Mouse (Mus musculus): ENCODE results near the gene Nsrp1. TPM values are rescaled to one million over a fixed set of nuclear protein-coding genes. Genes with fewer than 3 reads are reported as not detected.

Gene Nsrp1
- total RNA-seq, 2 experiments from 2014 or later = 17.3 to 18.4 TPM

- intact Hi-C loops (cut with DNase I) = loop anchor here (2.0 kb wide), 1 partner anchor 75 kb away; no protein-coding TSS in a partner anchor
- no peak for DNase-seq
Measured at GRCm38 (mm10) chr11:76995966-76996672, 82.1 kb downstream of the Nsrp1 start.

Small RNA genes within 50 kb of the gene (microRNA-seq; reads per million reads assigned to microRNA genes)
- gene Mir423 = 1,335 to 2,288 reads per million in 2 experiments

Other genes with a start within 250 kb of the Nsrp1 start
- gene Cpd, start 231.4 kb downstream of the Nsrp1 start, total RNA-seq (2021) = 10 to 100 TPM; 66.5 to 71.9 TPM
- gene Tmigd1, start 176.3 kb downstream of the Nsrp1 start, total RNA-seq (2021) = under 1 TPM; 0.24 to 0.55 TPM
- 10 to 100 TPM; 54.8 to 64.8 TPM for gene Blmh, start 153.6 kb downstream of the Nsrp1 start, total RNA-seq (2021)
- 1 to 10 TPM in 1 of 2 experiments, under 1 TPM in 1; 0.60 to 1.3 TPM for gene Slc6a4, start 79.8 kb downstream of the Nsrp1 start, total RNA-seq (2021)
- gene Efcab5, start 110.5 kb upstream of the Nsrp1 start, total RNA-seq (2021) = under 1 TPM; 0.57 to 0.69 TPM
- 10 to 100 TPM; 97.0 to 97.2 TPM for gene Ssh2, start 137.9 kb upstream of the Nsrp1 start, total RNA-seq (2021)